Mouse (Mus musculus) forebrain, postnatal 0 days (tissue): ENCODE data around the gene Mrpl43. TPM values are rescaled to one million over a fixed set of nuclear protein-coding genes. Genes with fewer than 3 reads are reported as not detected.

Experiments used
- ATAC-seq: fragments of 200-750 bp; cut with Nextera tagmentation; 2 replicates; pipeline ENCODE4 v1.8.0; 2017; ENCODE audit warnings: mild to moderate bottlenecking, moderate library complexity
- DNase-seq: peaks from one replicate; pipeline ENCODE4 v3.0.0-alpha.2; 2015
- H3K27ac ChIP-seq: fragments of 300-500 bp; sonication (generic); 2 replicates; pipeline ENCODE4 v1.5.1; 2014; ENCODE audit warnings: low read depth, mild to moderate bottlenecking, antibody characterized with exemption, low read length, moderate library complexity, mixed read lengths
- H3K27me3 ChIP-seq: fragments of 300-500 bp; sonication (generic); 2 replicates; pipeline ENCODE4 v1.6.1; 2014; ENCODE audit warnings: mild to moderate bottlenecking, low read length, mixed read lengths; ENCODE audit not compliant: insufficient read depth
- H3K36me3 ChIP-seq: fragments of 300-500 bp; sonication (generic); 2 replicates; pipeline ENCODE4 v1.6.1; 2014; ENCODE audit warnings: mild to moderate bottlenecking, moderate library complexity; ENCODE audit not compliant: insufficient read depth
- H3K4me1 ChIP-seq: fragments of 300-500 bp; sonication (generic); 2 replicates; pipeline ENCODE4 v1.6.1; 2014; ENCODE audit warnings: antibody characterized with exemption; ENCODE audit not compliant: insufficient read depth
- H3K4me2 ChIP-seq: fragments of 300-500 bp; sonication (generic); 2 replicates; pipeline ENCODE4 v1.6.1; 2014; ENCODE audit warnings: low read depth, mild to moderate bottlenecking, moderate library complexity
- H3K4me3 ChIP-seq: fragments of 300-500 bp; sonication (generic); 2 replicates; pipeline ENCODE4 v1.5.1; 2014; ENCODE audit warnings: low read depth, low read length, mixed read lengths
- H3K9ac ChIP-seq: fragments of 300-500 bp; sonication (generic); 2 replicates; pipeline ENCODE4 v1.6.1; 2014; ENCODE audit warnings: mild to moderate bottlenecking
- H3K9me3 ChIP-seq: fragments of 300-500 bp; sonication (generic); 2 replicates; pipeline ENCODE4 v1.6.1; 2016; ENCODE audit warnings: low read length
- CTCF ChIP-seq: sonication (generic); IDR thresholded peaks from 2 replicates; pipeline ENCODE4 v1.5.1; 2016; ENCODE audit warnings: antibody characterized with exemption, control low read depth, low read depth
- whole genome bisulfite sequencing: fragments of 180-500 bp; shearing (Covaris S2); extraction: QIAGEN DNeasy Blood & Tissue Kit; methylation state at CpG from one replicate; pipeline ENCODE4 v1.1.7; 2014; 5-methylcytosine and 5-hydroxymethylcytosine counted together
- polyA plus RNA-seq: library from polyadenylated mRNA; unstranded; fragments of >200 nt; fragmentation: Nextera tagmentation; extraction: Ambion mirVana; gene quantifications from 2 replicates; pipeline ENCODE4 v1.2.1, GENCODE M21; 2015
- total RNA-seq: library from RNA; depleted of rRNA; stranded (reverse); fragments of >200 nt; gene quantifications from 2 replicates; pipeline ENCODE4 v1.2.3, GENCODE M21; 2014; rRNA removed

The Mrpl43 gene
- 60.6 and 62.2 TPM in 2 replicates for total RNA-seq
- 85.7 and 99.2 TPM in 2 replicates for polyA plus RNA-seq

GRCm38 (mm10) chr19:45005957-45006712, at the start of gene Mrpl43:
Mrpl43 (minus strand) TSS chr19:45006442.
- Histone ChIP-seq H3K9me3 (no peaks in the 10 kb centered on the region), H3K4me1 (peaks cover 16% of the 10 kb centered on the region), H3K9ac (peak within 1 kb of the TSS; percentile 80), H3K27me3 (no peaks in the 10 kb centered on the region), H3K4me2 (peak within 1 kb of the TSS; percentile 92), H3K36me3 (peaks cover 41% of the 10 kb centered on the region), H3K4me3 (peak within 1 kb of the TSS; percentile 94), H3K27ac (peak within 1 kb of the TSS; percentile 71)
- TF ChIP-seq CTCF, result no peak
- ATAC-seq, result peak; percentile 96
- peak; percentile 93 for DNase-seq
- 2% methylated on average over 82 of the region's 82 CpGs for WGBS

DNA sequence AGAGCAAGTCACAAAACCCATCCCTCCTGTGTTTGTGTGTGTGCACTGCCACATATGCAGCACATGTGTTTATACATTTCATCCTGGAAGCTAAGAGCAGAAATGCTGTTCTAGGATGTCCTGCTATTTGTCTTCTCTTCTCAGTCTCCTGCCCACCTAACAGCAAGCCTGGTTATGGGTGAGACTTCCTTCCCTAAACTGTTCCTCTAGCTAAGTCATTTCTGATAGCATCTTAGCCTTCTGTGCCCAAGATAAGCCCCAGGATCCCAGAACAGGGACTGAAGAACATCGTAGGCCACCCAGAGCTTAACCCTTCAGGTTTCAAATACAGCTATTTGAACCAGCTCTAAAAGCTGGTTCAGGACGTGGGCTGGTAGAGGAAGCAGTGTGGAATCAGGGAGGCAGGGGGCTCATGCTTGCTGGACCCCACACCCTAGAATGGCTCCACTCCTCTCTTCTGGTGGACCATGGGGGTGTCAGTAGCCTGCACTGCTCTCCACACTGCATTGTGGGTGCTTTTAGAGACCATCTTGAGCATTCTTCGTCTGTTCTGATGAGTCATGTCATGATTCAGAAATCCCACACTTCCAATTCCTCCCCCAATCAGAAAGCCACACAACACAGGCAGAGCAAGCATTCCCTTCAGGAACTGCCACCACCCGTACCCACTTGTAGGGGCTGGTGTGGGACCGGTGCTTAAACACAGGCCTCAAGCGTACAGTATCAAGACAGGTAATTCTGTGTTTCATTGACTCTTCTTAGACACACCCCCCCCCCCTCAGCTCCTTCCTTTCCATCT, 48.8 kb upstream of the Mrpl43 start:
- H3K36me3 ChIP-seq, result peaks cover 49% of the 10 kb centered on the region
- no peak overlapping the region for H3K27ac ChIP-seq
- 84% methylated on average over 6 of the region's 6 CpGs for WGBS
- H3K9me3 ChIP-seq, result no peaks in the 10 kb centered on the region
- no peak for TF ChIP-seq CTCF
- no peak overlapping the region for H3K4me3 ChIP-seq
- H3K27me3 ChIP-seq, result no peaks in the 10 kb centered on the region
- H3K9ac ChIP-seq, result no peak overlapping the region
- no peak overlapping the region for H3K4me2 ChIP-seq
- ATAC-seq, result no peak
- no peak for DNase-seq
- H3K4me1 ChIP-seq, result peaks cover 13% of the 10 kb centered on the region

DNA sequence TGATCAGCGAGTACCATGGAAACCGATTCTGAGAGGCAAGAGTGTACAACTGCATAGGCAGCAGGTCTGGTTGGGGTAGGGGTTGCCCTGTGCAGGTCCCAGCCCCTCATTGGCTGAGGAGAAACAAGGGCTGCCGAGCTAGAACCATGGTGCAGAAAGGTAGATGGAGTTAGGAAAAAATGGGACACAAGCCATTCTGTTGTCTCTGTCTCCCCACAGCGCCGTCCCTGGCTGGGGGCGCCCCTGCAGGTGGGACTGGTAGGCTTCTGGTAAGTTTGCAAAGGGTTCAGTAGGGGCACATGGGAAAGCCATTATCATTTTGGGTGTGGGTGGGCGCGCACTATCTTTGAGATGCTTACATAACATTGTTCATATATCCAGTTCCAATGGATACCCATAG, 47.2 kb upstream of the Mrpl43 start:
- H3K4me1 ChIP-seq, result peaks cover 16% of the 10 kb centered on the region
- no peaks in the 10 kb centered on the region for H3K9me3 ChIP-seq
- H3K36me3 ChIP-seq, result peaks cover 49% of the 10 kb centered on the region
- DNase-seq (no peak), ATAC-seq (no peak)
- 91% methylated on average over 8 of the region's 8 CpGs for WGBS
- no peaks in the 10 kb centered on the region for H3K27me3 ChIP-seq
- no peak overlapping the region for H3K4me3 ChIP-seq
- H3K9ac ChIP-seq, result no peak overlapping the region
- TF ChIP-seq CTCF, result no peak
- no peak overlapping the region for H3K27ac ChIP-seq
- H3K4me2 ChIP-seq, result no peak overlapping the region

DNA sequence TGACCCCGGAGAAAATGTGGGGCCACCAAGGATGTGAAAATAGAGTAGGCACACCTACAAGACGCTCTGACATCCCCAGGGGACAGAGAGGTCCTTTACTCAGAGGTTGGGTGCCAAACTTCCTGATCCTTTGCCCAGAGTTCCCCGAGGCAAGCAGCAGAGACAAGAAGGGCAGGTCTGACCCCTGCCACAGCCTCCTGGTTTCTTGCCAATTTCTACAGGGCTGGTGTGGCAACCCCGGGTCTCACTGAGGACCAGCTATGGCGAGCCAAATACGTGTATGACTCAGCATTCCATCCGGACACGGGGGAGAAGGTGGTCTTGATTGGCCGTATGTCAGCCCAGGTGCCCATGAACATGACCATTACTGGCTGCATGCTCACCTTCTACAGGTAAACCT, 43.3 kb upstream of the Mrpl43 start:
- no peak overlapping the region; the same call in 1 of the 2 replicates for H3K4me3 ChIP-seq
- 74% methylated on average over 9 of the region's 9 CpGs for WGBS
- H3K9ac ChIP-seq, result no peak overlapping the region; the same call in 1 of the 2 replicates

GRCm38 (mm10) chr19:45048644-45049365, 42.6 kb upstream of the Mrpl43 start:
- Histone ChIP-seq H3K9me3 (no peaks in the 10 kb centered on the region), H3K4me3 (peak overlapping the region; percentile 67), H3K9ac (peak overlapping the region; percentile 61), H3K36me3 (peaks cover 32% of the 10 kb centered on the region), H3K4me1 (peaks cover 15% of the 10 kb centered on the region), H3K27me3 (no peaks in the 10 kb centered on the region), H3K27ac (peak overlapping the region; percentile 96), H3K4me2 (peak overlapping the region; percentile 85)
- 76% methylated on average over 12 of the region's 12 CpGs for WGBS
- TF ChIP-seq CTCF, result no peak
- no peak for DNase-seq
- no peak for ATAC-seq

More for the DNA sequence above, 43.3 kb upstream of the Mrpl43 start:
- Histone ChIP-seq H3K9me3 (no peaks in the 10 kb centered on the region), H3K36me3 (peaks cover 40% of the 10 kb centered on the region), H3K27me3 (no peaks in the 10 kb centered on the region), H3K4me2 (peak overlapping the region; percentile 85), H3K4me1 (peaks cover 15% of the 10 kb centered on the region), H3K27ac (no peak overlapping the region)
- DNase-seq (no peak), ATAC-seq (no peak)
- no peak for TF ChIP-seq CTCF

GRCm38 (mm10) chr19:45047935-45048643, 41.8 kb upstream of the Mrpl43 start:
- DNase-seq (peak; percentile 82), ATAC-seq (peak; percentile 65)
- Histone ChIP-seq H3K4me3 (peak overlapping the region; percentile 67), H3K9me3 (no peaks in the 10 kb centered on the region), H3K4me1 (peaks cover 15% of the 10 kb centered on the region), H3K36me3 (peaks cover 25% of the 10 kb centered on the region), H3K27ac (peak overlapping the region; percentile 96), H3K9ac (peak overlapping the region; percentile 61), H3K27me3 (no peaks in the 10 kb centered on the region), H3K4me2 (peak overlapping the region; percentile 85)
- no peak for TF ChIP-seq CTCF
- WGBS, result 5% methylated on average over 11 of the region's 11 CpGs
